Mouse (Mus musculus) gastrocnemius, postnatal 14 days (tissue): ENCODE measurements around the gene Lrsam1. TPM values are rescaled to one million over a fixed set of nuclear protein-coding genes. Genes with fewer than 3 reads are reported as not detected.

Source experiments
- DNase-seq: peaks from one replicate; pipeline ENCODE4 v3.0.0; 2021; ENCODE audit warnings: mixed read lengths
- intact Hi-C: fragments of 180-260 bp; cut with DNase I; formaldehyde crosslinking; loops from one replicate; pipeline ENCODE4 v1.15.1; 2025; ENCODE audit warnings: low total_unique reads
- total RNA-seq, 2 experiments: library from RNA; stranded (reverse); gene quantifications; 2 replicates each; pipeline ENCODE4 v1.2.3; 2021

Lrsam1 gene
- total RNA-seq, 2 experiments from 2014 or later = 12.0 to 12.2 TPM

- no peak for DNase-seq
- intact Hi-C loops = loop anchor here (10.0 kb wide), 1 partner anchor 134 kb away; no protein-coding TSS in a partner anchor
Observed at GRCm38 (mm10) chr2:32928947-32929829, 32.2 kb downstream of the Lrsam1 start.

GRCm38 (mm10) chr2:32928235-32928946, 33.0 kb downstream of the Lrsam1 start:
- intact Hi-C loops = loop anchor here (10.0 kb wide), 1 partner anchor 134 kb away; no protein-coding TSS in a partner anchor
- DNase-seq = peak; percentile 79

GRCm38 (mm10) chr2:32927624-32928234, 33.7 kb downstream of the Lrsam1 start:
- intact Hi-C loops = loop anchor here (2.0 to 10.0 kb wide), 2 partner anchors 67 to 133 kb away; no protein-coding TSS in a partner anchor
- no peak for DNase-seq

GRCm38 (mm10) chr2:32926330-32927075, 34.9 kb downstream of the Lrsam1 start:
- no peak for DNase-seq
- intact Hi-C loops = loop anchor here (2.0 to 10.0 kb wide), 2 partner anchors 66 to 132 kb away; no protein-coding TSS in a partner anchor

GRCm38 (mm10) chr2:32924306-32924844, 37.0 kb downstream of the Lrsam1 start:
- intact Hi-C loops = loop anchor here (10.0 kb wide), 1 partner anchor 130 kb away; no protein-coding TSS in a partner anchor
- no peak for DNase-seq

- intact Hi-C loops = loop anchor here (10.0 kb wide), 1 partner anchor 129 kb away; no protein-coding TSS in a partner anchor
- no peak for DNase-seq
Observed at GRCm38 (mm10) chr2:32923551-32924250, 37.7 kb downstream of the Lrsam1 start.

- intact Hi-C loops = loop anchor here (10.0 kb wide), 1 partner anchor 128 kb away; no protein-coding TSS in a partner anchor
- no peak for DNase-seq
Observed at GRCm38 (mm10) chr2:32922564-32922963, 38.9 kb downstream of the Lrsam1 start.

GRCm38 (mm10) chr2:32921801-32922380, 39.5 kb downstream of the Lrsam1 start:
- no peak for DNase-seq
- intact Hi-C loops = loop anchor here (2.0 to 10.0 kb wide), 2 partner anchors 57 to 127 kb away; no protein-coding TSS in a partner anchor

GRCm38 (mm10) chr2:32921235-32921634, 40.2 kb downstream of the Lrsam1 start:
- intact Hi-C loops = loop anchor here (2.0 to 10.0 kb wide), 2 partner anchors 56 to 126 kb away; no protein-coding TSS in a partner anchor
- no peak for DNase-seq

GRCm38 (mm10) chr2:32918391-32918790, 43.0 kb downstream of the Lrsam1 start:
- intact Hi-C loops = no loop called here

GRCm38 (mm10) chr2:32917526-32917925, 43.9 kb downstream of the Lrsam1 start:
- DNase-seq = no peak
- intact Hi-C loops = no loop called here

More at GRCm38 (mm10) chr2:32918391-32918790, 43.0 kb downstream of the Lrsam1 start:
- DNase-seq = no peak

GRCm38 (mm10) chr2:32914896-32915295, 46.5 kb downstream of the Lrsam1 start:
- intact Hi-C loops = loop anchor here (5.0 kb wide), 1 partner anchor 48 kb away; no protein-coding TSS in a partner anchor
- DNase-seq = peak; percentile 74

GRCm38 (mm10) chr2:32914362-32914761, 47.1 kb downstream of the Lrsam1 start:
- DNase-seq = peak; percentile 31
- intact Hi-C loops = loop anchor here (5.0 kb wide), 1 partner anchor 47 kb away; no protein-coding TSS in a partner anchor

GRCm38 (mm10) chr2:32912210-32912804, 49.1 kb downstream of the Lrsam1 start:
- intact Hi-C loops = loop anchor here (5.0 kb wide), 1 partner anchor 45 kb away; no protein-coding TSS in a partner anchor
- peak; percentile 80 for DNase-seq

- no peak for DNase-seq
- intact Hi-C loops = loop anchor here (5.0 kb wide), 1 partner anchor 44 kb away; no protein-coding TSS in a partner anchor
Observed at GRCm38 (mm10) chr2:32911639-32912182, 49.7 kb downstream of the Lrsam1 start.

GRCm38 (mm10) chr2:32908796-32909195, 52.6 kb downstream of the Lrsam1 start:
- intact Hi-C loops = no loop called here
- no peak for DNase-seq
